Mouse (Mus musculus) bone marrow, adult 2 months (tissue): ENCODE results near the gene Tom1l2.

Source experiments
- CTCF ChIP-seq: fragments of 200-500 bp; IDR thresholded peaks from 2 replicates; pipeline ENCODE4 v1.5.1; 2011; ENCODE audit warnings: low read length, control low read depth; ENCODE audit not compliant: control insufficient read depth, insufficient read depth
- POLR2A ChIP-seq: fragments of 200-500 bp; IDR thresholded peaks from 2 replicates; pipeline ENCODE4 v1.6.1; 2011; ENCODE audit warnings: low read depth, mild to moderate bottlenecking, control low read depth, low read length, borderline replicate concordance; ENCODE audit not compliant: control insufficient read depth

DNA sequence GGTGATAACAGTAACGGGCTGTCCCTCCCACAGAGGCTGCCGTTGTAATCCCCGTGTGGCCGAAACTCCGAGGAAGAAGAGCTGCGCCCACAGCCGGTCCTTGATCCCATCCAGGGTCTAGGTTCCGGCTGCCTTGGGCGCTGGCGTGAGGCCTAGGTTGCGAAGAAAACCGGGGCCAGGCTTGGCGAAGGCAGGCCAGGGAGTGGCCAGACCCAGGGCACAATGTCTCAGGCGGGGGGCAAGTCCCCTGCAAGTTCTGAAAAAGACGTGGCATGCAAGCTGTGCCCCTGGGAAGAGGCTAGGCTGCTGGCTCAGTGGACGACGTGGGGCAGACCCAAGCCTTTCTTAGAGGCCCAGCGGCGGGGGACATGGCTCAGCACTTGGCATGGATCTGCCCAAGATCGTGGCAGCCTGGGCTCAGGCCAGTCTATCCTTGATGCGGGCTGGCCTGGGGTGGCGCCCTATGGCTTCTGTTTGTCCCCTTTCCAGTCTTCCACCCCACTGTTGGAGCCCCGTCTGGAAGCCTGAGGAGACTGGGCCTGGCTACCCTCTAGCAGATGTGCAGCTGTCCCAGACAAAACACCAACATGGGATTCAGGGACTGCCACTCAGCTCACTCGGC, 154.6 kb downstream of the Tom1l2 start:
- TF ChIP-seq CTCF (no peak), POLR2A (no peak)
